In genomic region chr2:103477456-103477855, GRCm38 (mm10) we compare ENCODE assay signal across 17 mouse cellular contexts. TPM values are rescaled to one million over a fixed set of nuclear protein-coding genes. Genes with fewer than 3 reads are reported as not detected.
DNase-seq lines count a peak whose midpoint lies in the region; ATAC-seq lines count a peak whose summit lies in the region.
"Had no signal": no experiment of that assay in that cellular context is flagged by ENCODE, and none has a peak within 500 bp of the region (broad histone marks: within the 10 kb centered on the region; RNA-seq: fewer than 3 reads in every experiment).

No protein-coding gene starts in this region.

- H3K9me3 ChIP-seq in liver, embryonic 12.5 days (replicated peaks), result no peaks in the 10 kb centered on the region
- no peaks in the 10 kb centered on the region for H3K9me3 ChIP-seq in liver, embryonic 11.5 days (ENCODE audit: control insufficient read depth, low read length)
- no peaks in the 10 kb centered on the region for H3K9me3 ChIP-seq in intestine, embryonic 14.5 days (ENCODE audit: control insufficient read depth, low read length)
- H3K9me3 ChIP-seq in liver, embryonic 15.5 days (replicated peaks), result no peaks in the 10 kb centered on the region
- H3K9me3 ChIP-seq: hindbrain, embryonic 12.5 days; midbrain, embryonic 15.5 days had no signal

- H3K4me2 ChIP-seq in liver, embryonic 12.5 days, result no peak overlapping the region
- H3K4me2 ChIP-seq in liver, embryonic 11.5 days, result no peak overlapping the region
- no peak overlapping the region for H3K4me2 ChIP-seq in intestine, embryonic 14.5 days (ENCODE audit: low read length)
- H3K4me2 ChIP-seq in liver, embryonic 15.5 days, result no peak overlapping the region
- H3K4me2 ChIP-seq: hindbrain, embryonic 12.5 days; midbrain, embryonic 15.5 days had no signal

- peak overlapping the region; percentile 91 for H3K27ac ChIP-seq in liver, embryonic 12.5 days
- no peak overlapping the region for H3K27ac ChIP-seq in liver, embryonic 11.5 days (ENCODE audit: low read depth, low read length)
- no peak overlapping the region for H3K27ac ChIP-seq in intestine, embryonic 14.5 days (ENCODE audit: low read depth)
- H3K27ac ChIP-seq in liver, embryonic 15.5 days (replicated peaks), result peak overlapping the region; percentile 25
- H3K27ac ChIP-seq: hindbrain, embryonic 12.5 days; midbrain, embryonic 15.5 days had no signal

- intact Hi-C loops in heart, postnatal 14 days (cut with DNase I), result no loop called here

- DNase-seq in heart, adult 11 months, result peak; percentile 84
- no peak for DNase-seq in heart, postnatal 14 days
- DNase-seq in liver, embryonic 11.5 days (ENCODE audit: low spot score), result no peak
- DNase-seq in intestine, embryonic 14.5 days (ENCODE audit: low spot score), result no peak
- DNase-seq in ovary, adult 18-20 months (ENCODE audit: low spot score), result no peak
- no peak for DNase-seq in ovary, postnatal 10 days (ENCODE audit: low spot score)
- DNase-seq: adrenal gland, adult 8-10 months; cerebellum, postnatal 10 days; gastrocnemius, postnatal 10 days; right cerebral cortex, adult 18-20 months; spleen, adult 18-20 months; thymus, postnatal 36 days had no signal

- no peaks in the 10 kb centered on the region for H3K27me3 ChIP-seq in liver, embryonic 12.5 days (replicated peaks)
- no peaks in the 10 kb centered on the region for H3K27me3 ChIP-seq in liver, embryonic 11.5 days (replicated peaks; ENCODE audit: control insufficient read depth, insufficient read depth, low read length)
- no peaks in the 10 kb centered on the region for H3K27me3 ChIP-seq in intestine, embryonic 14.5 days (replicated peaks; ENCODE audit: control insufficient read depth, insufficient read depth, low read length)
- H3K27me3 ChIP-seq in liver, embryonic 15.5 days, result no peaks in the 10 kb centered on the region
- H3K27me3 ChIP-seq: CH12.LX; hindbrain, embryonic 12.5 days; midbrain, embryonic 15.5 days had no signal

- H3K4me1 ChIP-seq in liver, embryonic 12.5 days, result peaks cover 64% of the 10 kb centered on the region
- peaks cover 40% of the 10 kb centered on the region for H3K4me1 ChIP-seq in liver, embryonic 11.5 days (replicated peaks; ENCODE audit: control insufficient read depth, insufficient read depth, low read length)
- H3K4me1 ChIP-seq in intestine, embryonic 14.5 days (replicated peaks; ENCODE audit: control insufficient read depth, insufficient read depth, low read length), result no peaks in the 10 kb centered on the region
- H3K4me1 ChIP-seq in liver, embryonic 15.5 days (replicated peaks), result peaks cover 62% of the 10 kb centered on the region
- H3K4me1 ChIP-seq: hindbrain, embryonic 12.5 days; midbrain, embryonic 15.5 days had no signal

- no peak for ATAC-seq in liver, embryonic 12.5 days
- no peak; the same call in 1 of the 2 replicates for ATAC-seq in liver, embryonic 11.5 days (replicated peaks; ENCODE audit: low FRiP score)
- ATAC-seq in intestine, embryonic 14.5 days (replicated peaks; ENCODE audit: low FRiP score, low TSS enrichment, low read depth), result peak; percentile 83
- 0 out of 2 replicates have a peak, but pooled peaks have one; percentile 23 for ATAC-seq in liver, embryonic 15.5 days (ENCODE audit: insufficient read depth)
- ATAC-seq: midbrain, embryonic 15.5 days had no signal

- no peak overlapping the region for H3K4me3 ChIP-seq in liver, embryonic 12.5 days
- no peak overlapping the region for H3K4me3 ChIP-seq in liver, embryonic 11.5 days (ENCODE audit: low read depth, low read length)
- H3K4me3 ChIP-seq in intestine, embryonic 14.5 days (ENCODE audit: low read depth, low read length), result no peak overlapping the region
- no peak overlapping the region for H3K4me3 ChIP-seq in liver, embryonic 15.5 days (replicated peaks)
- H3K4me3 ChIP-seq: hindbrain, embryonic 12.5 days; midbrain, embryonic 15.5 days had no signal

- H3K36me3 ChIP-seq in liver, embryonic 12.5 days, result peaks cover 84% of the 10 kb centered on the region
- H3K36me3 ChIP-seq in liver, embryonic 11.5 days (ENCODE audit: control insufficient read depth, insufficient read depth, low read length), result peaks cover 16% of the 10 kb centered on the region
- peaks cover 35% of the 10 kb centered on the region for H3K36me3 ChIP-seq in intestine, embryonic 14.5 days (ENCODE audit: control insufficient read depth, insufficient read depth, low read length)
- peaks cover 86% of the 10 kb centered on the region for H3K36me3 ChIP-seq in liver, embryonic 15.5 days (replicated peaks)

- WGBS in liver, embryonic 12.5 days (ENCODE audit: insufficient replicate concordance), result 57% methylated on average over 4 of the region's 4 CpGs
- WGBS in liver, embryonic 11.5 days, result 62% methylated on average over 4 of the region's 4 CpGs
- 56% methylated on average over 4 of the region's 4 CpGs for WGBS in intestine, embryonic 14.5 days
- 55% methylated on average over 4 of the region's 4 CpGs for WGBS in liver, embryonic 15.5 days (ENCODE audit: insufficient replicate concordance)

- no peak overlapping the region for H3K9ac ChIP-seq in liver, embryonic 12.5 days
- no peak overlapping the region for H3K9ac ChIP-seq in liver, embryonic 11.5 days (ENCODE audit: low read depth, low read length)
- H3K9ac ChIP-seq in intestine, embryonic 14.5 days (ENCODE audit: low read length), result no peak overlapping the region
- no peak overlapping the region for H3K9ac ChIP-seq in liver, embryonic 15.5 days
- H3K9ac ChIP-seq: hindbrain, embryonic 12.5 days; midbrain, embryonic 15.5 days had no signal

RNA-seq across cellular contexts. Expression of gene Cat, which starts 7.5 kb away (rescaled TPM):
- 100 to 1,000 TPM; 191 to 200 TPM for total RNA-seq in heart, postnatal 14 days (2021)
- 127 and 138 TPM in 2 replicates for polyA plus RNA-seq in liver, embryonic 12.5 days (2016; fragmentation: Nextera tagmentation; extraction: Ambion mirVana)
- 145 and 166 TPM in 2 replicates for polyA plus RNA-seq in liver, embryonic 11.5 days (2014; fragmentation: Nextera tagmentation; extraction: Ambion mirVana)
- polyA plus RNA-seq in intestine, embryonic 14.5 days (2014; fragmentation: Nextera tagmentation; extraction: Ambion mirVana), result 112 and 117 TPM in 2 replicates
- polyA plus RNA-seq in liver, embryonic 15.5 days (2015; fragmentation: Nextera tagmentation; extraction: Ambion mirVana), result 205 and 239 TPM in 2 replicates

Comparison
In these comparisons a context has a peak if more than half of its experiments do, and no peak if none do; other contexts are left out.
1. ATAC-seq: peak in intestine, embryonic 14.5 days (single experiment) and liver, embryonic 15.5 days (single experiment); none in liver, embryonic 12.5 days (single experiment) and liver, embryonic 11.5 days (single experiment).
2. H3K27ac ChIP-seq: peak in liver, embryonic 12.5 days (single experiment) and liver, embryonic 15.5 days (single experiment); none in liver, embryonic 11.5 days (single experiment) and intestine, embryonic 14.5 days (single experiment).